8 mouse cellular contexts compared by ENCODE assay signal in the genomic region with DNA sequence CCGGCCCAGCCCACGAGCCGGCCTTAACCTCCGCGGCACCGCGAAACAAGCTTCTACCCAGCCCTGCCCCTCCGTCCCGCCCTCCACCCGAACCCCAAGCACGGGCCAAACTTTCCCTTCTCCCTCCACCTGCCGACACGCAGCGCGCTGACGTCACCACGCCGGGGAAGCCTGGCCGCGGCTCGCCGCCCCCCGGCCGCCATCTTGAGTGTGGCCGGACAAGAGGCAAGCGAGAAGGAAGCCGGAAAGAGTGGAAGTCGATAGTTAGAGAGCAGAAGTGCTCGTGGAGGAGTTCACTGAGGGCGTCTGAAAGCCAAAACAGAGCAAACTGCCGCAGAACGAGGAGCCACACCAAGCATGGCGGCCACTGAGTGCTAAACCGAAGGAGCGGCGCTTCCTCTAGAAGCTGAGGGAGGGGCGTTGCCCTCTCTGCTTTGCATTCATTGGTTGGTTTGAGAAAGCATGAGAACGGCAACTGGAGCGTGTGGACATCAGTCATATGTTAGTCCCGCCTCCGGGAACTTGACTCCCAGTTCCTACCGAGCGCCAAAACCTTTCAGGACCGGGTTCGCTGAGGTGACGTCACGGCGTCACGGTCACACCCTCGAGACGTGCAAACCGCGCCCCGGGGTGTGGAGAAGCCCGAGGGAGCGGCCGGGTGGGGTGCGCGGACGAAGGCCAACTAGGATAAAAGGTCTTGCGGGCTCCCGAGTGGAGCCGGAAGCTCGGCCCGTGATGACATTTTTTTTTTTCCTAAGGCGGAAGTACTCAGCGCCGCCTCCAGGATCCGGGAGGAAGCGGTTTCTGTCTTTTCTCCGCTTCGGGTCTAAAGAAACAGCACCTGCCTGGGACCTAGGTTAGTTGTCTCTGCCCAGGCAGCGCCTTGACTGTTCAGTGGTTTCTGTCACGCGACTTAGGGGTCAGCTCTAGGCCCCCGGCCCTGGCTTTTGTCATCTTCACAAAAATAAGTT. TPM values are rescaled to one million over a fixed set of nuclear protein-coding genes. Genes with fewer than 3 reads are reported as not detected.
A peak's percentile ranks its signal among the peaks of the same experiment; 100 is the strongest.
DNase-seq lines count a peak whose midpoint lies in the region; ATAC-seq and TF ChIP-seq lines count a peak whose summit lies in the region.

A gene (minus strand): TSS at position 139 of the 971 bp plus-strand sequence.

- WGBS in forebrain, embryonic 12.5 days, result under 1% methylated on average over 71 of the region's 76 CpGs
- under 1% methylated on average over 76 of the region's 76 CpGs for WGBS in heart, postnatal 0 days
- WGBS in liver, embryonic 16.5 days (ENCODE audit: insufficient replicate concordance), result under 1% methylated on average over 76 of the region's 76 CpGs
- WGBS in neural tube, embryonic 13.5 days, result under 1% methylated on average over 76 of the region's 76 CpGs

- peak; percentile 99 for DNase-seq in c-Kit-positive CD71-positive TER-119-positive erythroid progenitor cells, embryonic 14.5 days (ENCODE audit: low spot score)
- DNase-seq in heart, postnatal 0 days (ENCODE audit: low spot score), result peak; percentile 99
- DNase-seq in kidney, postnatal 4 days, result peak; percentile 99

- TF ChIP-seq POLR2A in testis, adult 2 months (IDR thresholded peaks at IDR 0.05; ENCODE audit: control insufficient read depth, low read depth, low read length), result peak; percentile 68

- peak; percentile 97 for ATAC-seq in forebrain, embryonic 12.5 days (ENCODE audit: low FRiP score)
- ATAC-seq in heart, postnatal 0 days (ENCODE audit: insufficient read depth, low read depth), result peak; percentile 95
- peak; percentile 94 for ATAC-seq in liver, embryonic 16.5 days (ENCODE audit: low read depth)
- peak; percentile 97 for ATAC-seq in neural tube, embryonic 13.5 days (ENCODE audit: low read depth)

- H3K9me3 ChIP-seq in E14TG2a.4 (ENCODE audit: low read length), result no peaks in the 10 kb centered on the region
- no peaks in the 10 kb centered on the region for H3K9me3 ChIP-seq in forebrain, embryonic 12.5 days
- H3K9me3 ChIP-seq in heart, postnatal 0 days (replicated peaks; ENCODE audit: control insufficient read depth, low read length), result no peaks in the 10 kb centered on the region
- no peaks in the 10 kb centered on the region for H3K9me3 ChIP-seq in liver, embryonic 16.5 days (replicated peaks; ENCODE audit: control insufficient read depth, low read length)
- H3K9me3 ChIP-seq in neural tube, embryonic 13.5 days, result no peaks in the 10 kb centered on the region

- H3K27me3 ChIP-seq in E14TG2a.4 (ENCODE audit: insufficient read depth, low read length), result no peaks in the 10 kb centered on the region
- H3K27me3 ChIP-seq in forebrain, embryonic 12.5 days, result no peaks in the 10 kb centered on the region
- no peaks in the 10 kb centered on the region for H3K27me3 ChIP-seq in heart, postnatal 0 days (ENCODE audit: control insufficient read depth, insufficient read depth, low read length)
- H3K27me3 ChIP-seq in liver, embryonic 16.5 days (ENCODE audit: control insufficient read depth, insufficient read depth, low read depth, low read length), result no peaks in the 10 kb centered on the region
- H3K27me3 ChIP-seq in neural tube, embryonic 13.5 days, result no peaks in the 10 kb centered on the region
- H3K27me3 ChIP-seq in testis, adult 2 months (ENCODE audit: control insufficient read depth, insufficient read depth, low read length), result no peaks in the 10 kb centered on the region

- H3K36me3 ChIP-seq in E14TG2a.4 (ENCODE audit: insufficient read depth, low read length), result peaks cover 24% of the 10 kb centered on the region
- 0 out of 2 replicates have a peak, but pooled peaks cover 3% of the 10 kb centered on the region for H3K36me3 ChIP-seq in forebrain, embryonic 12.5 days (replicated peaks)
- H3K36me3 ChIP-seq in heart, postnatal 0 days (replicated peaks; ENCODE audit: control insufficient read depth, insufficient read depth, low read length), result no peaks in the 10 kb centered on the region
- H3K36me3 ChIP-seq in liver, embryonic 16.5 days (ENCODE audit: control insufficient read depth, insufficient read depth), result no peaks in the 10 kb centered on the region
- H3K36me3 ChIP-seq in neural tube, embryonic 13.5 days, result no peaks in the 10 kb centered on the region
- no peaks in the 10 kb centered on the region for H3K36me3 ChIP-seq in testis, adult 2 months (ENCODE audit: control insufficient read depth, insufficient read depth, low read length)

- H3K4me3 ChIP-seq in E14TG2a.4 (replicated peaks; ENCODE audit: low read length), result peak within 1 kb of the TSS; percentile 99
- H3K4me3 ChIP-seq in forebrain, embryonic 12.5 days (replicated peaks), result peak within 1 kb of the TSS; percentile 95
- peak within 1 kb of the TSS; percentile 93 for H3K4me3 ChIP-seq in heart, postnatal 0 days (ENCODE audit: low read depth, low read length)
- peak within 1 kb of the TSS; percentile 88 for H3K4me3 ChIP-seq in liver, embryonic 16.5 days (ENCODE audit: low read depth, low read length)
- H3K4me3 ChIP-seq in neural tube, embryonic 13.5 days, result peak within 1 kb of the TSS; percentile 98
- H3K4me3 ChIP-seq in testis, adult 2 months (ENCODE audit: control insufficient read depth, low read depth, low read length), result peak within 1 kb of the TSS; percentile 92

- TF ChIP-seq EP300 in heart, postnatal 0 days (IDR thresholded peaks at IDR 0.05; ENCODE audit: low read depth), result peak; percentile 88

- peak within 1 kb of the TSS; percentile 92 for H3K4me2 ChIP-seq in forebrain, embryonic 12.5 days
- peak within 1 kb of the TSS; percentile 92 for H3K4me2 ChIP-seq in heart, postnatal 0 days (ENCODE audit: low read depth, low read length)
- peak within 1 kb of the TSS; percentile 83 for H3K4me2 ChIP-seq in liver, embryonic 16.5 days (ENCODE audit: low read depth, low read length)
- H3K4me2 ChIP-seq in neural tube, embryonic 13.5 days, result peak within 1 kb of the TSS; percentile 98

- peak within 1 kb of the TSS; percentile 85 for H3K9ac ChIP-seq in forebrain, embryonic 12.5 days
- peak within 1 kb of the TSS; percentile 85 for H3K9ac ChIP-seq in heart, postnatal 0 days (replicated peaks; ENCODE audit: low read depth, low read length)
- H3K9ac ChIP-seq in liver, embryonic 16.5 days (ENCODE audit: low read depth, low read length), result peak within 1 kb of the TSS; percentile 89
- H3K9ac ChIP-seq in neural tube, embryonic 13.5 days, result peak within 1 kb of the TSS; percentile 89

- peak; percentile 46 for TF ChIP-seq CTCF in E14TG2a.4 (conservative IDR thresholded peaks at IDR 0.05; ENCODE audit: low read length)
- TF ChIP-seq CTCF in heart, postnatal 0 days (IDR thresholded peaks at IDR 0.05; ENCODE audit: low read depth), result peak; percentile 30
- TF ChIP-seq CTCF in testis, adult 2 months (IDR thresholded peaks at IDR 0.05; ENCODE audit: control insufficient read depth, insufficient read depth, insufficient replicate concordance, low read depth, low read length), result no peak

- H3K4me1 ChIP-seq in E14TG2a.4 (replicated peaks; ENCODE audit: low read depth, low read length), result peaks cover 41% of the 10 kb centered on the region
- H3K4me1 ChIP-seq in forebrain, embryonic 12.5 days, result peaks cover 20% of the 10 kb centered on the region
- peaks cover 13% of the 10 kb centered on the region for H3K4me1 ChIP-seq in heart, postnatal 0 days (ENCODE audit: control insufficient read depth, insufficient read depth)
- peaks cover 20% of the 10 kb centered on the region for H3K4me1 ChIP-seq in liver, embryonic 16.5 days (ENCODE audit: control insufficient read depth, low read depth, low read length)
- H3K4me1 ChIP-seq in neural tube, embryonic 13.5 days (replicated peaks), result peaks cover 34% of the 10 kb centered on the region
- peaks cover 12% of the 10 kb centered on the region for H3K4me1 ChIP-seq in testis, adult 2 months (ENCODE audit: control insufficient read depth, insufficient read depth, low read length)

- peak within 1 kb of the TSS; percentile 93 for H3K27ac ChIP-seq in forebrain, embryonic 12.5 days
- peak within 1 kb of the TSS; percentile 96 for H3K27ac ChIP-seq in heart, postnatal 0 days (ENCODE audit: low read depth)
- peak within 1 kb of the TSS; percentile 99 for H3K27ac ChIP-seq in liver, embryonic 16.5 days (ENCODE audit: low read length)
- H3K27ac ChIP-seq in neural tube, embryonic 13.5 days (replicated peaks), result peak within 1 kb of the TSS; percentile 95
- H3K27ac ChIP-seq in testis, adult 2 months (ENCODE audit: control insufficient read depth, insufficient read depth, low read depth, low read length), result peak within 1 kb of the TSS; percentile 95

RNA-seq across cellular contexts. Expression of the gene that starts here (rescaled TPM):
- polyA plus RNA-seq in forebrain, embryonic 12.5 days (2016; fragmentation: Nextera tagmentation; extraction: Ambion mirVana), result 19.9 and 21.6 TPM in 2 replicates
- total RNA-seq in heart, postnatal 0 days (2014; rRNA removed; ENCODE audit: low replicate concordance), result 28.1 and 28.8 TPM in 2 replicates
- 6.4 and 6.7 TPM in 2 replicates for polyA plus RNA-seq in heart, postnatal 0 days (2015; fragmentation: Nextera tagmentation; extraction: Ambion mirVana)
- 4.0 and 4.1 TPM in 2 replicates for polyA plus RNA-seq in liver, embryonic 16.5 days (2015; fragmentation: Nextera tagmentation; extraction: Ambion mirVana)
- polyA plus RNA-seq in neural tube, embryonic 13.5 days (2015; fragmentation: Nextera tagmentation; extraction: Ambion mirVana), result 12.3 and 12.9 TPM in 2 replicates
- polyA plus RNA-seq in testis, adult 2 months (2012; rRNA removed), result 6.6 and 6.9 TPM in 2 replicates

Comparison
In these comparisons a context has a peak if more than half of its experiments do, and no peak if none do; other contexts are left out.
1. Peak in every context shown above with its lines: DNase-seq, ATAC-seq, H3K4me3 ChIP-seq and H3K27ac ChIP-seq.